Mouse (Mus musculus) heart, adult 8-10 months (tissue): Measurements from ENCODE around the gene Ssbp3. TPM values are rescaled to one million over a fixed set of nuclear protein-coding genes. Genes with fewer than 3 reads are reported as not detected.
A peak's percentile ranks its signal among the peaks of the same experiment; 100 is the strongest.

Experiments
- DNase-seq: peaks from one replicate; pipeline ENCODE4 v3.0.0; 2022; ENCODE audit warnings: low spot score
- total RNA-seq, 4 experiments: library from RNA; stranded (reverse); gene quantifications; 2 replicates each; pipeline ENCODE4 v1.2.4; 2022

Gene Ssbp3
- 10 to 100 TPM; 34.2 to 42.5 (median 36.2) TPM for total RNA-seq

DNA sequence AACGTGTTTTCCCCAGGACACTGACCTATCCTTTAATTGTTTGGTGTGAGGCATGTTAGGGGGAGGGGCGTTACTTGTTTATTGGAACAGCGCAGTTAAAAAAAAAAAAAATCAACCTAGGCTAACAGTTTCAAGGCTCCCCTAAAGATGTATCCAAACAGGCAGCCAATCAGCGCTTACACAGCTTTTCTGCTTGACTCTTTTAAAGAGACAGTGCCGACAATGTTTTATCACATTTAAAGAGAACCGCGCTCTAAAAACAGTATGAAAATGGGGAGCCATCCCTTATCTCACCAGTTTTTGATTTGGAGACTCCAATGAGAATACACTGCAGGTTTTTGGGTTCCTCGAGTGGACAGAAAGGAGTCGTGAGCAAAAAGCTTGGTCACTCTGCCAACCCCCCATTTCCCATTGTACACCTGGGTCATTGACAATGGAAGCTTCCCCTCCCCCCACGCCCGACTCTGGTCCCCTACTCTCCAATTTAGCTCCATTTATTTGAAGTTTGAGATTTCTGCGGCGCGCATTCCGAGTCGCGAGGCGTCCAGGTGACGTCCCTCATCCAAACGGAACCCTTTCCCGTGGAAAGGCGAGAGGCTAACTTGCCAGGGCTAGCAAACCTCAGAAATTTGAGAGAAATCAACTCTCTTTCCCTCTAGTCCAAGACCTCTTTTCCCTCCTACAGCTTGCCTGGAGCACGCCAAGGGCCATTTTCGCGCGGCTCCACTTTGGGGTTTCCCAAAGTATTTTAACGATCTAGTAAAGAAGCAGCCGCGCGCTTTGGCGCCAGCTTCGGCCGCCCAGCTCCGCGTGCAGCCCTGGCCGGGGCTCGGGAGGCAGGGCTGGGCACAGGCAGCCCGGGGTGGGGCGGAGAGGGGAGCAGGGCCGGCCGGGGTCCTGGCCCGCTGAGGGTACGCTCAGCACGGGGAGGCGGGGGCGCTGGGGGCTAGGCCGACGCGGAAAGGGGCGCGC lies at the start of gene Ssbp3:
Gene Ssbp3, plus strand, starts transcription at position 501 of the 972 bp plus-strand sequence.
- DNase-seq, result peak; percentile 92

- no peak for DNase-seq
Measured at GRCm38 (mm10) chr4:106861871-106862270, 48.6 kb upstream of the Ssbp3 start.

DNA sequence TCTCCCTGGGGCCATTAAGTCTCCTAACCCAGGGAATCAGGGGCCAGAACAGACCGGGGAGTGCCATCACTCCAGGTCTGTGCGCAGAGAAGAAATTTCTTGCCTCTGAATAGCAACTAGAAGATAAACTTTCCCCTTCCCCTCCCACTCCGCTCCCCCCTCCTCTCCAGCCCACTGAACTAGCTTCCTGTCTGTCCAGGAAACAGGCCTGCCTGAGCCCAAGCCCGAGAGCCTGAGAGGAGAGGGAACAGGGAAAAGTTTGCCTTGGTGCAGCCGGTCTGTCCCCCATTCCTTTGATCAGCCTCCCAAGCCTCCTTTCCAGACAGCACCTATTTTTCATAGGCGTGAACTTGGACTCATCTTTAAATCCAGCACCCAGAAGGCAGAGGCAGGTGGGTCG lies 48.2 kb upstream of the Ssbp3 start:
- no peak for DNase-seq

GRCm38 (mm10) chr4:106862767-106863370 lies 47.6 kb upstream of the Ssbp3 start:
- DNase-seq, result no peak

DNA sequence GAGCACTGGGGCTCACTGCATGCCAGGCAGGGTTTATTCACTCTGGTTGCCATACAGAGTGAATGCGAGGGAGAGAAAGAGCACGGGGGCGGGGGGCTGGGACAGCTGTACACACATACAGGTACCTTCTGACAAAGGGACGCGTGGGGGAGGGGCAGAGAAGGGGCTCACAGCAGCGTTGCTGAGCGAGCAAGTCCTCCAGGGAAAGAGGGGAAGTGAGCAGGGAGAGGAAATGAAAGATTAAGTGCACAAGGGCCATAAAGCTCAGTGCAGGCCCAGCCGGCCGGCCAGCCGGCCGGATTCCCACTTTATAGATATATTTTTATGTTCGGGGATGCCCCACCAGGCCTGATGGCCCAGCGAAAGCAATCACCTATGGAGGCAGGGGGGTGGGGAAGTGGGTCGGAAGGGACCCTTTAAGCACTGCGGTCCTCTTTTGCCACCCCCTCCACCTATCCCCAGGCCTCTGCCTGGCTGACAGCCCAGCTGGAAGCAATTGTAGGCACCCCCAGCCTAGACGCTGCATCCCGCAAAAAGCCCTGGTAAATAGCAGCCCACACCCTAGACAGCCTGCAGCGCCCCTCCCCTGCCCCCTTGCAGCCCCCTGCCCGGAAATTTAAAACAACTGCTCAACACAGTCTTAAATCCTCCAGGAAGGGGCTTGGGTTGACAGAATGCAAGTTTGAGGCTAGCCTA lies 44.9 kb upstream of the Ssbp3 start:
- no peak for DNase-seq

DNA sequence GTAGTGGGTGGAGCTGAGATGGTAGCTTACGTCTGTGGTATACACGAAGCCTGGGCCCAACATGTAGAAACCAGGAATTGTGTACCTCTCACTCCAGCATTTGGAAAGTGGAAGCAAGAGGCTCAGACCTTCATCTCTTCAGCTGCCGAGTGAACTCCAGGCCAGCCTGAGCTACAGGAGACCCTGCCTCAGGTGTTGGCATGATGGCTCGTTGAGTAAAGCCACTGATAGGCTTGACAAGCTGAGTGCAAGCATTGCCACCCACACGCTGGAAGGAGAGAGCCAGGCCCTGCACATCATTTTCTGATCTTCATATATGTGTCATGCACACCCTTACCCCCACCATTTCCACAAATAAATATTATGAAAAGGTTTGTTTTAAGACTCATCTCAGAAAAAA lies 44.1 kb upstream of the Ssbp3 start:
- DNase-seq, result no peak

- no peak for DNase-seq
Measured at GRCm38 (mm10) chr4:106866845-106867244, 43.7 kb upstream of the Ssbp3 start.

- DNase-seq, result no peak
Measured at GRCm38 (mm10) chr4:106868737-106869438, 41.6 kb upstream of the Ssbp3 start.

- DNase-seq, result no peak
Measured at GRCm38 (mm10) chr4:106869539-106869951, 41.0 kb upstream of the Ssbp3 start.

- DNase-seq, result no peak
Measured at GRCm38 (mm10) chr4:106870556-106870955, 39.9 kb upstream of the Ssbp3 start.

DNA sequence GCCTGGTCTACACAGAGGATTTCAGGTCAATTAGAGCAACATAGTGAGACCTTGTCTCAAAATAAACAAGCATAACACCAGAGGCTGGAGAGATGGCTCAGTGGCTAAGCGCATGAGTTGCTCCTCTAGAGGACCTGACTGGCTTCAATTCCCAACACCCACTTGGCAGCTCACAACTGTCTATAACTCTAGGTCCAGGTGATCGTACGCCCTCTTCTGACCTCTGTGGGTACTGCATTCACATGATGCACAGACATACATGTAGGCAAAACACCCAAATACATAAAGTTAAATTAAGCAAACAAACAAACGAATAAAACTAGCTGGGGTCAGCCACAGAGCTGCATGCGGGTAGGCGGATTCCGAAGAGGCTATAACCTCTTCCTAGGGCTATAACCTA lies 36.0 kb upstream of the Ssbp3 start:
- DNase-seq, result no peak

DNA sequence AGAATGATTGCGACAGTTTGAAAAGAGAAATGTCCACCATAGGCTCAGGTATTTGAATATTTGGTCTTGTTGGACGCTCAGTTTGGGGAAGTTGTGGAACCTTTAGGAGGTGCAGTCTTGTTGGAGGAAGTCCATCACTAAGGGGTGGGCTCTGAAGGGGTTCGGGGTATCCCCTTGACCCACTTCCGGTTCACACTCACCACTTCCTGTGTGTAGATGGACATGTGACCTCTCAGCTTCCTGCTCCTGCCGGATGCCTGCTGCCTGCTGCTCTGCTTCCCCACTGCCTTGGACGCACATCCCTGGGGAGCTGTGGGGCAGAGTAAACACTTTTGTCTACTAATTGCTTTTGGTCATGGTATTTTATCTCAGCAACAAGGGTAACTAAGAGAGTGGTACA lies 29.4 kb upstream of the Ssbp3 start:
- no peak for DNase-seq

GRCm38 (mm10) chr4:106883149-106883548 lies 27.4 kb upstream of the Ssbp3 start:
- no peak for DNase-seq

- no peak for DNase-seq
Measured at GRCm38 (mm10) chr4:106886307-106887085, 24.0 kb upstream of the Ssbp3 start.

GRCm38 (mm10) chr4:106896086-106896485 lies 14.4 kb upstream of the Ssbp3 start:
- DNase-seq, result no peak

DNA sequence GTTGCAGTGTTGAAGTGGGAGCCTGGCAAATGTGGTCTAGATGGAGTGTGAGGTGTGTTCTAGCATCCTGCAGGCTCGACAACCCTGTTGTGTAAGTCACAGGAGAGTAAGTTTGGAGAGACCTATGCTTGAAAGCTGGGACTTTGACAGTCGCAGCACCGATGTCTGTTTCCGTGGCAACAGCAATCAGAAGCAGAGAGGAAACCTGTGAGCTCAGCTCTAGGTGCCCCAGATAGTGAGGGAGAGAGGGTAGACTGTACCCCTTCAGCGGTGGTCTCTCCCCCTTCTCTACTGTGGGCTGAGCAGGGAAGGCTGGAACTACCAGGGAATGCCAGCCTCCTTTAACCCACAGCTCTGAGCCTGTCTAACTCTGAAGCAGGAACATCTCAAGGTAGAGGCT lies 11.6 kb upstream of the Ssbp3 start:
- no peak for DNase-seq

DNA sequence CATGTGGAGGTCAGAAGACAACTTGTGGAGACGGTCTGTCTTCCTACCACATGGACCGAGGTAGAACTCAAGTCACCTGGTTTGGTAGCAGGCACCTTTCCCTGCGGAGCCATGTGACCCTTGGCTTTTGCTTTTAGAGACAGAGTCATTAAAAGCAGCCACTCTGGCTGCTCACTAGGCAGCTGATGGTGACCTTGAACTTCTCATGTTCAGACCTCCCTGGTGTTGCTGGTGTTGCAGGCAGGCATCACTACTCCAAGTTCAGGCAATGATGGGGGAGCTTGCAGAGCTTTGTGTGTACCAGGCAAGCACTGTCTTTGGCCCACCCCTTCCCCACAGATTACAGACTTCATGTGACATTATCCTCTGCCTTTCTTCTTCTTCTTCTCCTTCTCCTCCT lies 11.0 kb upstream of the Ssbp3 start:
- no peak for DNase-seq

- no peak for DNase-seq
Measured at GRCm38 (mm10) chr4:106900718-106901117, 9.8 kb upstream of the Ssbp3 start.

DNA sequence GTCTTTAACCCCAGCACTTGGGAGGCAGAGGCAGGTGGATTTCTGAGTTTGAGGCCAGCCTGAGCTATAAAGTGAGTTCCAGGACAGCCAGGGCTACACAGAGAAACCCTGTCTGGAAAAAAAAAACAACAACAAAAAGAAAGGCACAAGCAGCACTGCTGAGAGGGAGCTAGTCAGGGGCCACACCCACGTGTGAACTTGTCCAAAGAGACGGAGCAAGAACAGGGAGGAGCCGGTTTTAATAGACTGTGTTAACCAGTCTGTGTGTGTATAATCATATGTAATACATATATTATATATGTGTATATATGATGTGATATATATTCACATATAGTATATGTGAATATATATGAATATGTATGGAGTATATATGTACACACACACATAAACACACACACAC lies 8.9 kb upstream of the Ssbp3 start:
- DNase-seq, result no peak

- no peak for DNase-seq
Measured at GRCm38 (mm10) chr4:106902157-106902556, 8.3 kb upstream of the Ssbp3 start.

DNA sequence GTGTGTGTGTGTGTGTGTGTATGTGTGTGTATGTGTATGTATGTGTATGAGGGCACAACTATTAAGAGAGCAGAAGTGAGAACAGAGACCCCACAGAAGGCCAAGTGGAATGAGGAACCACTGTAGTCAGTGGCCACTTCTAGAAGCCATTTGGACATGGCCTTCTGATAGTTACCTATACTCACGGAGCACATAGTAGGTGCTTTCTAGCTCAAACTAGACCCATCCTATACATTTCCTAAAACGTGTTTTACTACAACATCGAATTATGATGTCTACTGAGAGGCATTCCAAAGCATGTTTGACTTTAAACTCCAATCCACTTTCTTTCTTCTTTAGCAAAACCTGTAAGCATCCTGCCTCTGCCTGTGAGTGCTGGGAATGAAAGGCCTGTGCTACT lies 4.6 kb upstream of the Ssbp3 start:
- no peak for DNase-seq
